Mouse (Mus musculus): ENCODE measurements at regions not wholly inside any gene's neighbourhood (a gene's known extent, or its start where the extent isn't known, plus 50 kb on each side); places are given as distances from the start of the nearest gene placed in this dataset.

DNA sequence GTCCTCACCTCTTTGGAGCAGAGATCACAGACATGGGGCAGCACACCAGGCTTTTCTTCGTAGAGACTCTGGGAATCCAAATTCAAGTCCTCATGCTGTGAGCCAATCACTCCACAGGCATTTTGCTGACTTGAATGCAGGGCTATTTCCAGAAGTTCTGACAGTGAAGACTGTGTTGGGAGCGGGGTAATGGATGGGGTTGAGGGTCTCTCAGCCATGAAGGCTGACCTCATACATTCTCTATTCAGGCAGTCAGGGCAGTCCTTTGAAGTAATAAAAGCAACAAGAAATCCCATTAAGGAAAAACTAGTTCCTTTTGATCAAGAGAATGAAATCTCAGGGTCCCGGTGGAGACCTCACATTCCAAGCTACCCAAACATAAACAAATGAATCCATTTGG lies 261.5 kb downstream of the 3100002H09Rik start:
- no peak overlapping the region for H3K9ac ChIP-seq (ENCODE audit: low read depth, low read length)
- no peak overlapping the region for H3K4me3 ChIP-seq (ENCODE audit: low read depth, low read length)
- H3K36me3 ChIP-seq (ENCODE audit: control insufficient read depth, insufficient read depth): no peaks in the 10 kb centered on the region
- no peak for TF ChIP-seq CTCF (IDR thresholded peaks at IDR 0.05; ENCODE audit: low read depth)
- WGBS: 44% methylated on average over 3 of the region's 3 CpGs
- no peak overlapping the region for H3K27ac ChIP-seq (ENCODE audit: low read depth, low read length)
- H3K4me1 ChIP-seq (replicated peaks; ENCODE audit: control insufficient read depth, insufficient read depth, low read length): no peaks in the 10 kb centered on the region
- no peaks in the 10 kb centered on the region for H3K9me3 ChIP-seq (ENCODE audit: control insufficient read depth)
- no peak for ATAC-seq
- H3K4me2 ChIP-seq (replicated peaks; ENCODE audit: low read depth): no peak overlapping the region
- no peaks in the 10 kb centered on the region for H3K27me3 ChIP-seq (replicated peaks; ENCODE audit: control insufficient read depth, insufficient read depth, low read length)

DNA sequence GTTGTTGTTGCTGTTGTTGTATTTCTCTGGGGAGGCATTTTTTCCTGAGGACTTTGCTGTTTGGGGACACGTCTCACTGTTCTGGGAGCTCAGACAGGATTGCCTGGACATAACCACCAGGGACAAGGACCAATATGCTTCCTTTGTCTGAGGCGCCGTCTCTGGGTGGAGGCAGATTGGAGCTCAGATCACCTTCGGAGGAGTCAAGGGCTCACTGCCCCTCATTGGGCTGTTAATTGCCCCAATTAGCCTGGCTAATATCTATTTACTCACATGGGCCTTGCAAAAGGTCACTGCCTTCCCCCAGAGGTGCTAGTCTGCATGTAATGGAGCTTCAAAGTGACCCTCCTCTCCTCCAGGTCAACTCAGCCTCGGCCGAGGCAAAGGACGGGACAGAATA lies 270.5 kb downstream of the 3100002H09Rik start:
- H3K27ac ChIP-seq (ENCODE audit: low read depth, low read length): no peak overlapping the region
- no peak overlapping the region for H3K9ac ChIP-seq (ENCODE audit: low read depth, low read length)
- H3K4me3 ChIP-seq (ENCODE audit: low read depth, low read length): no peak overlapping the region
- H3K4me2 ChIP-seq (replicated peaks; ENCODE audit: low read depth): no peak overlapping the region
- no peak for TF ChIP-seq CTCF (IDR thresholded peaks at IDR 0.05; ENCODE audit: low read depth)
- no peak for ATAC-seq
- H3K9me3 ChIP-seq (ENCODE audit: control insufficient read depth): no peaks in the 10 kb centered on the region
- no peaks in the 10 kb centered on the region for H3K4me1 ChIP-seq (replicated peaks; ENCODE audit: control insufficient read depth, insufficient read depth, low read length)
- H3K27me3 ChIP-seq (replicated peaks; ENCODE audit: control insufficient read depth, insufficient read depth, low read length): no peaks in the 10 kb centered on the region
- H3K36me3 ChIP-seq (ENCODE audit: control insufficient read depth, insufficient read depth): no peaks in the 10 kb centered on the region
- 32% methylated on average over 7 of the region's 7 CpGs for WGBS

DNA sequence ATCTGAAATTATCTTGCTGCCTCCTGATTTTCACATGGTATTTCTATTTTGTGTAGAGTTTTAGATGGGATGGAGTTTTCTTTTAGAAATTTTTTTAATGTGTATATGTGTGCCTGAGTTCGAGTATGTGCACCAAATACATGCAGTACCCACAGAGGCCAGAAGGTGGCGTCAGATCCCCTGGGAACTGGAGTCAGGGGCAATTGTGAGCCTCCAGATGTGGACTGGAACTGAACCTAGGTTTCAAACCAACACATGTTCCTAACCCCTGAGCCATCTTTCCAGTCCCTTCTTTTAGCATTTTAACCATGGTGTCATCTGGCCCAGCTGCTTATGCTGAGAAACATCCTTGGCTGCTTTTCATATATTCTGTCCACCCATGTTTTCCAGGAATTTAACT lies 274.9 kb downstream of the 3100002H09Rik start:
- Histone ChIP-seq H3K27ac (ENCODE audit: low read depth, low read length) (no peak overlapping the region), H3K27me3 (replicated peaks; ENCODE audit: control insufficient read depth, insufficient read depth, low read length) (no peaks in the 10 kb centered on the region), H3K9ac (ENCODE audit: low read depth, low read length) (no peak overlapping the region), H3K36me3 (ENCODE audit: control insufficient read depth, insufficient read depth) (no peaks in the 10 kb centered on the region), H3K9me3 (ENCODE audit: control insufficient read depth) (no peaks in the 10 kb centered on the region), H3K4me3 (ENCODE audit: low read depth, low read length) (no peak overlapping the region), H3K4me1 (replicated peaks; ENCODE audit: control insufficient read depth, insufficient read depth, low read length) (no peaks in the 10 kb centered on the region), H3K4me2 (replicated peaks; ENCODE audit: low read depth) (no peak overlapping the region)
- TF ChIP-seq CTCF (IDR thresholded peaks at IDR 0.05; ENCODE audit: low read depth): peak; percentile 43
- ATAC-seq: no peak
- 61% methylated on average over 2 of the region's 2 CpGs for WGBS

DNA sequence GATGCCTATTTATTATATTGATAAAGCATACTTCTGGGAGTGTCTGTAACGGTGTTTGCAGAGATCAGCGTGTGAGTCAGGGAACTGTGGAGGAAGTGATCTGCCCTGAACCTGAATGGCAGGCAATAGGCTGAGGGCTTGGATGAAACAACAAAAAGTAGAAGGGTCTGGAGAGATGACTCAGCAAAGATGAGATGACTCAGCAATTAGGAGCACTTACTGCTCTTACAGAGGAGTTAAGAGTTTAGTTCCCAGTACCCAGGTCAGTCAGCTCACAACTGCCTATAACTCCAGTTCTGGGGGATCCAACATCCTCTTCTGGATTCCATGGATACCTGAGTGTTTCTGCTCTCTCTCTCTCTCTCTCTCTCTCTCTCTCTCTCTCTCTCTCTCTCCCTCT lies 277.6 kb downstream of the 3100002H09Rik start:
- Histone ChIP-seq H3K9me3 (ENCODE audit: control insufficient read depth) (no peaks in the 10 kb centered on the region), H3K4me2 (replicated peaks; ENCODE audit: low read depth) (no peak overlapping the region), H3K36me3 (ENCODE audit: control insufficient read depth, insufficient read depth) (no peaks in the 10 kb centered on the region), H3K9ac (ENCODE audit: low read depth, low read length) (no peak overlapping the region), H3K4me1 (replicated peaks; ENCODE audit: control insufficient read depth, insufficient read depth, low read length) (no peaks in the 10 kb centered on the region), H3K27me3 (replicated peaks; ENCODE audit: control insufficient read depth, insufficient read depth, low read length) (no peaks in the 10 kb centered on the region), H3K27ac (ENCODE audit: low read depth, low read length) (no peak overlapping the region), H3K4me3 (ENCODE audit: low read depth, low read length) (no peak overlapping the region)
- ATAC-seq: no peak
- WGBS: 41% methylated on average over 2 of the region's 2 CpGs
- no peak for TF ChIP-seq CTCF (IDR thresholded peaks at IDR 0.05; ENCODE audit: low read depth)

DNA sequence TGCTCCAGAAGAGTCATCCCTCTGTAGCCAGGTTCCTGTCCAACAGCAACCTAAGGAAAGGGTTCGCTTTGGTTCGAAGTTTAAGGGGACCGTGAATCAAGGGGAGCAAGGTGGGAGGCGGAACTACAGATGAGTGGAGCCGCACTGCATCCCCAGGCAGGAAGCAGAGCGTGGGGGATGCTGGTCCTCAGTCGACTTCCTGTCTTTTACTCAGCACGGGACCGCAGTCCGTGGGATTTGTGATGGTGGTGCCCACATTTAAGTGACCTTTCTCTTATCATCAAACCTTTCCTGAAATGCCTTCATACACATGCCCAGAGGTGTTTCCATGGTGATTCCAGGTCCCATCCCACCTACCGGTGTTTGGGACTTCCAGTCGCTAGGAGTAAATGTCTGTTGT lies 278.2 kb downstream of the 3100002H09Rik start:
- H3K27ac ChIP-seq (ENCODE audit: low read depth, low read length): no peak overlapping the region
- H3K4me2 ChIP-seq (replicated peaks; ENCODE audit: low read depth): no peak overlapping the region
- no peak for TF ChIP-seq CTCF (IDR thresholded peaks at IDR 0.05; ENCODE audit: low read depth)
- no peaks in the 10 kb centered on the region for H3K4me1 ChIP-seq (replicated peaks; ENCODE audit: control insufficient read depth, insufficient read depth, low read length)
- no peak overlapping the region for H3K4me3 ChIP-seq (ENCODE audit: low read depth, low read length)
- no peaks in the 10 kb centered on the region for H3K9me3 ChIP-seq (ENCODE audit: control insufficient read depth)
- ATAC-seq: no peak
- WGBS: 87% methylated on average over 12 of the region's 12 CpGs
- H3K9ac ChIP-seq (ENCODE audit: low read depth, low read length): no peak overlapping the region
- H3K27me3 ChIP-seq (replicated peaks; ENCODE audit: control insufficient read depth, insufficient read depth, low read length): no peaks in the 10 kb centered on the region
- H3K36me3 ChIP-seq (ENCODE audit: control insufficient read depth, insufficient read depth): no peaks in the 10 kb centered on the region

DNA sequence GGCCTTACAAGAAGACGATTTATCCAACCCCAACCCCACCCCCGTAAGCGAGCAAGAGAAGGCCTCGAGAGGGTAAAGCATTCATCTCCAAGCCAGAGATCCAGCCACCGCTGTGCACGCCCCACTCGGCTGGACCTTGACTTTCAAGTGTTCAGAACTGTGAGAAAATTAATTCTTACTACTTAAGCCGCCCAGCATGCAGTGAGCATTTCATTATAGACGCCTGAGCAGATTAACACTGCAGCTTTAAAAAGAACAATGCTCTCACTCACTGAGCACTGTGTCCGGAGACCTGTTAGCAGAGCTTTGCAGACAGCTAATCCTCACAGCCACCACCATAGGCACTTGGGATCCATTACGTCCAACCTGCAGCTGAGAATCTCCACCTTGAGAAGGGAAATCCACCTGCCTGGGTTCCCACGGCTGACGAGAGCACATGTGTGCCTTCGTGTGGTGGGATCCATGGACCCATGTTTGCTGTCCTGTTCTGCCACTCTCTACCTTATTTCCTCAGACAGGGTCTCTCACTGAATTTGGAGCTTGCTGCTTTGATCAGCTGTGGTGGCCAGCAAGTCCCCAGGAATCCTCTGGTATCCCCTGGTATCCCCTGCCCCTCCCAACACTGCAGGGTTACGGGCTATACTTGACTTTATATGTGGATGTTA lies 281.4 kb downstream of the 3100002H09Rik start:
- Histone ChIP-seq H3K9me3 (ENCODE audit: control insufficient read depth) (no peaks in the 10 kb centered on the region), H3K27me3 (replicated peaks; ENCODE audit: control insufficient read depth, insufficient read depth, low read length) (no peaks in the 10 kb centered on the region), H3K4me1 (replicated peaks; ENCODE audit: control insufficient read depth, insufficient read depth, low read length) (no peaks in the 10 kb centered on the region), H3K27ac (ENCODE audit: low read depth, low read length) (no peak overlapping the region), H3K4me2 (replicated peaks; ENCODE audit: low read depth) (no peak overlapping the region), H3K9ac (ENCODE audit: low read depth, low read length) (no peak overlapping the region), H3K36me3 (ENCODE audit: control insufficient read depth, insufficient read depth) (no peaks in the 10 kb centered on the region), H3K4me3 (ENCODE audit: low read depth, low read length) (no peak overlapping the region)
- 76% methylated on average over 15 of the region's 15 CpGs for WGBS
- no peak for TF ChIP-seq CTCF (IDR thresholded peaks at IDR 0.05; ENCODE audit: low read depth)
- no peak for ATAC-seq

DNA sequence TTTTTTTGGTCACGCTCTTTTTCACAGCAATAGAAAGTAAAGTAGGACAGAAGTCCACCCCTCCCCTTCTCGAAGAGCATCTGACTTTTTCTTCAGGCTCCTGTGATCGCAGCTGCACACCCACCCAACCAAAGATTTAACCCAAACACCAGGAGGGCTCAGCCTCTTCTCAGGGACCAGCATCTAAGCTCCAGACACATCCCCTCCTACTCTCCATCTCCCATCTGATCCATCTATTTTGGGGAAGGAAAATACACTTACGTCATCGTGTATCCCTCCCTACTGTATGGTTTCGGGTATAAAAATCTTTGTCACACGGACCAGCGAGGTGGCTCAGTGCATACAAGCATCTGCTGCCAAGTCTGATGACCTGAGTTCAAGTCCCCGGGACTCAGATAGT lies 284.3 kb downstream of the 3100002H09Rik start:
- no peaks in the 10 kb centered on the region for H3K36me3 ChIP-seq (ENCODE audit: control insufficient read depth, insufficient read depth)
- no peak overlapping the region for H3K9ac ChIP-seq (ENCODE audit: low read depth, low read length)
- H3K4me2 ChIP-seq (replicated peaks; ENCODE audit: low read depth): no peak overlapping the region
- ATAC-seq: no peak
- H3K4me1 ChIP-seq (replicated peaks; ENCODE audit: control insufficient read depth, insufficient read depth, low read length): no peaks in the 10 kb centered on the region
- no peaks in the 10 kb centered on the region for H3K9me3 ChIP-seq (ENCODE audit: control insufficient read depth)
- no peak for TF ChIP-seq CTCF (IDR thresholded peaks at IDR 0.05; ENCODE audit: low read depth)
- WGBS: 87% methylated on average over 9 of the region's 9 CpGs
- H3K27ac ChIP-seq (ENCODE audit: low read depth, low read length): no peak overlapping the region
- H3K4me3 ChIP-seq (ENCODE audit: low read depth, low read length): no peak overlapping the region
- H3K27me3 ChIP-seq (replicated peaks; ENCODE audit: control insufficient read depth, insufficient read depth, low read length): no peaks in the 10 kb centered on the region

Measured in intestine, postnatal 0 days (tissue).